Mouse (Mus musculus): ENCODE results near the gene Cabp7.

Cabp7 gene

DNA sequence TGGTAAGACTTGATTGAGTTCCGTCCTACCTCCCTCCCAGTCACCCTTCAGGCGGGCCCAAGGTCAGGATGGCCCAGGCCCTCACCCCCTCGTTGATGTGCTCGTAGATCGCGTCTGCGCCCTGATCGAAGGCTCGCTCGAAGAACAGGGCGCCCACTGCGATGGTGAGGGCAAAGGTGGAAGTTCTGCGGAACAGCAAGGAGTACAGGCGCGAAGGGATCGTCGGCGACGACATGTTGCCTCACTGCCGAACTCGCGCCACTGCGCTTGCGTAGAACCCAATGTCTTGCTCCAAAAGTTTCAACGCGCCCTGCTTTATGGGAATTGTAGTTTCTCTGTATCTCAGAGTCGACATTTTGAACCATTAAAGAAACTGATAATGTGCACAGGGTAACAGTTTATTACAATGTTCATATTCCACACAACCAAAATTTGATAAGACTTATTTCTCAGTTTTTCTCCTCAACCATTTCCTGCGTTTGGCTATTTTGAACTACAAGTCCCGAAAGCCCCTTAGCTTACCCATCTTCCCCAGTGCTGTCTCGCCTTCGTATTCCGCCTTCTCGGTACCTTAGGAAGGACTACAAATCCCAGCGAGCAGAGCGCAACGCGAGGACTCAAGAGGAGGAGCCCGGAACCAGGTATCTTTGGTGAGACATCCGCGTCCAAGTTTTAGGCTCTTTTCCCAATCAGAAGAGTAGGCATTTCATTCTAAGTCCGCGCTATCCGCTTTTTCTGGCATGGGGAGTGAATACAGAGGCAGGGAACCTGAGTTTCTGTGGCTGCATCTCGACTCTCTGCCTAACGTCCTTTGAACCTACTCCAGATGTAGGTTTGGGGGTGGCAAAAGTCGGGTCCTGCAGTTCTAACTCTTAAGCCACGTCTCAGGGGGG is 42.3 kb downstream of the Cabp7 start, which contains the start of the genes Uqcr10 and Zmat5:
Uqcr10 (minus strand) TSS at position 271 of the 893 bp plus-strand sequence.
Zmat5 (plus strand) TSS at position 607 of the 893 bp plus-strand sequence.
- peak; percentile 95 for DNase-seq (ENCODE audit: low read depth, low spot score)

GRCm38 (mm10) chr11:4703688-4704071 is 42.9 kb downstream of the Cabp7 start:
- no peak for DNase-seq (ENCODE audit: low read depth, low spot score)

DNA sequence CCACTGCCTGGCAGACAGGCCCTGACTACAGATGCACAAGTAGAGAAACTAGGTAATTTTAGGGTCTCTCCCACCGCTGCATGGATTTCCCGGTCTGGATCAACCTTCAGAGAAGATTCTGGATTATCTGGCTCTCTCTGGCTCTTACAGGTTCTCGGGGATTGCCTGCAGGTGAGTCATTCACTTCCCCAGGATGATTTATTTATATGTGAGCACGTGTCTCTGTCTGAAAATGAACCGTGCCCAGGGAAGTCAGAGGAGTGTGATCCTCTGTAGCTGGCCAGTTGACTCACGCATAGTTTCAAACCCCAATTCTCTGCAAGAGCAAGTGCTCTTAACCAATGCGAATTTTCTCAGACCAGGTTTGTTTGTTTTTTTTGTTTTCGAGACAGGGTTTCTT is 45.9 kb downstream of the Cabp7 start:
- no peak for DNase-seq (ENCODE audit: low read depth, low spot score)

GRCm38 (mm10) chr11:4697043-4697983 is 49.3 kb downstream of the Cabp7 start:
- DNase-seq (ENCODE audit: low read depth, low spot score), result no peak

- DNase-seq (ENCODE audit: low read depth, low spot score), result no peak
Measured at GRCm38 (mm10) chr11:4692162-4692561, 54.4 kb downstream of the Cabp7 start.

DNA sequence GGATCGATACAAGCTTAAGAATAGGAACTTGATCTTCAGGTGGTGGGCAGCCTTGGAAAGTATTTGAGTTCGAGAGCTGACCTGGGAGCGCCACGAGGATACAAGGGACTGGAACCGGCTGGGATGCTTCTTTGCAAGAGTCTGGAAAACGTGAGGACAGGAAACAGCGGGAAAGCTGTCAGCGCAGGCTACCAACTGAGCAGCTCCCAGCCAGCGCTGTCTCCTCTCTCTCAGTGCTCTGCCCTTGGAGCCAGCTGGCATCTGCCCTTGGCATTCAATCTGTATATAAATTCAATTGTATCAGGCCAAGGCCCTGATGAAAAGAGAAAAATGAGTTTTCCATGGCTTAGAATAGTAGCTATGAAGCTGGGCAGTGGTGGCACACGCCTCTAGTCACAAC is 55.4 kb downstream of the Cabp7 start:
- no peak for DNase-seq (ENCODE audit: low read depth, low spot score)

DNA sequence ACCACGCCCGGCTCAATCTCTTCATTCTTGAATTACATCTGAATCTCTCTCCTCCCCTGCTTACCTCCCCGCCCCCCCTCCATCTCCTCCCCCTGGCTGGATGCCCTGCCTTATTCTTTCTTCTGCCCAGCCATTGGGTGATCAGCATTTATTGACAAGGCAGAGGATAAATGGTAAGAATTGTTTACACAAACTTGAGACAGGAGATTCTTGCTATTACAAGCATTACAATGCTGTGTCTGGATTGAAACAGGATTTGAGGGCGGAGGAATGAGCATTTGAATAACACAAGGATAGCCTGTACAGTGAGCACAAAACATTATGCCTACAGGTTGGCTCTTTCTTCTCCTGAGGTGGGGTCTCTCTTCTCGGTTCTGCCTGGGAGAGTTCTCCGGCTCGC is 56.2 kb downstream of the Cabp7 start:
- peak; percentile 62 for DNase-seq (ENCODE audit: low read depth, low spot score)

DNA sequence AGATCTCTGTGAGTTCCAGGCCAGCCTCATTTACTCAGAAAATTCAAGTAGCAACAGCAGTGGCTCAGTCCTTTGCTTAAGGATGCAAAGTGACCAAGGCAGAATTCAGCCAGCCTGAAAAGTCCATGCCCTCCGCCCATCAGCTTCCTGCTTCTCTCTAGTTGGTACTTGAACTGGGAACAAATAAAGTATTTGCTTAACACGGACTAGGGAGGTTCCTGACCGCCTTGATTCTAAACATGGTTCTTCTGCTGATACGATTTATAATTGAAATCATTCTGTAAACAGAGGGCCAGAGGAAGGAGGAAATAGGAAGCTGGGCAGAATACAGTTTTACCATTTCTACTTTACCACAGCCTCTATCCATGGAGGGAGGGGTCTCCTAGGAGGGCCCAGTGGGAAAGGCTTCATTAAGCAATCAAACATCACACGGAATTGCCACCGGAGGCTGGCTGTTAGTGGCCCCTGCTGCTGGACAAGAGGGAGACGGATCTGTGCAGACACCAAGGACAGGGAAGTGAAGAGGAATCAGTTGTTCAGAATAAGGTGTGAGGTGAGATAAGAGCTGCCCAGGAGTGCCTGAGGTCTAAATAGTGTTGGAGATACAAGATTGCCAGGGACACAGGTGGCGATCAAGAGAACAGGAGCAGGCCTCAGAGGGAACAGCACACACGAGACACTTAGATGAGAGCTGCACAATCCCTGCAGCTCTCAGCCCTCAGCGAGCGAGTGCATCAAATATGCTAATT is 57.8 kb downstream of the Cabp7 start:
- no peak for DNase-seq (ENCODE audit: low read depth, low spot score)

DNA sequence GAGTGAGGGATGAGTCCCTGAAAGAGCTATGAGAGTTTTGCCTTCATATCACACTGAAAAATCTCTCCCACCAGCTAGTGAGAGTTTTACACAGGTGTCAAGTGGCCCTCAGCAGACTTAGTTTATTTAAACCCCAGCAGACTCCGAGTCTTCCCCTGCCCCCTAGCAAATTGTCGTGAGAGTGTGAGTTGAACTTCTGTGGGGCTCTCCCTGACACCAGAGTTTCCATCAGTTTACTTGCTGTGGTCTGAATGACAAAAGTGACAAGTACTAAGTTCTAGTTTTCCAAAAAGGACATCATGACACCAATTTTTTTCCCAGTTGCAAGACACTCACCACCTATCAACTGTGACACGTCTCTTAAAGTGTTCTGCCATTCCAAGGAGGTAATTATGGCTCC is 58.7 kb downstream of the Cabp7 start:
- no peak for DNase-seq (ENCODE audit: low read depth, low spot score)

- DNase-seq (ENCODE audit: low read depth, low spot score), result no peak
Measured at GRCm38 (mm10) chr11:4687027-4687426, 59.6 kb downstream of the Cabp7 start.

Measured in WW6 (cell line).